Mouse (Mus musculus) midbrain, embryonic 13.5 days (tissue): Measurements from ENCODE around the gene Tbc1d15. TPM values are rescaled to one million over a fixed set of nuclear protein-coding genes. Genes with fewer than 3 reads are reported as not detected.
"Not testable (repeated sequence)": the region's sequence is repeated elsewhere in the genome, so short reads cannot be mapped to it uniquely, and the experiment has no call there.

ENCODE experiments used
- ATAC-seq: fragments of 200-750 bp; cut with Nextera tagmentation; 2 replicates; pipeline ENCODE4 v1.8.0; 2017; ENCODE audit warnings: mild to moderate bottlenecking, moderate TSS enrichment, moderate library complexity
- H3K27ac ChIP-seq: fragments of 300-500 bp; sonication (generic); 2 replicates; pipeline ENCODE4 v1.5.1; 2015; ENCODE audit warnings: inconsistent platforms, mild to moderate bottlenecking, moderate library complexity
- H3K27me3 ChIP-seq: fragments of 300-500 bp; sonication (generic); 2 replicates; pipeline ENCODE4 v1.6.1; 2015; ENCODE audit warnings: mild to moderate bottlenecking, inconsistent platforms
- H3K36me3 ChIP-seq: fragments of 300-500 bp; sonication (generic); 2 replicates; pipeline ENCODE4 v1.6.1; 2015; ENCODE audit warnings: mild to moderate bottlenecking, inconsistent platforms
- H3K4me1 ChIP-seq: fragments of 300-500 bp; sonication (generic); replicated peaks from 2 replicates; pipeline ENCODE4 v1.6.1; 2015; ENCODE audit warnings: inconsistent platforms
- H3K4me2 ChIP-seq: fragments of 300-500 bp; sonication (generic); replicated peaks from 2 replicates; pipeline ENCODE4 v1.6.1; 2015; ENCODE audit warnings: moderate library complexity, mild to moderate bottlenecking, inconsistent platforms
- H3K4me3 ChIP-seq: fragments of 300-500 bp; sonication (generic); replicated peaks from 2 replicates; pipeline ENCODE4 v1.5.1; 2015; ENCODE audit warnings: mild to moderate bottlenecking, inconsistent platforms
- H3K9ac ChIP-seq: fragments of 300-500 bp; sonication (generic); replicated peaks from 2 replicates; pipeline ENCODE4 v1.6.1; 2015; ENCODE audit warnings: mild to moderate bottlenecking, inconsistent platforms
- H3K9me3 ChIP-seq: fragments of 300-500 bp; sonication (generic); 2 replicates; pipeline ENCODE4 v1.6.1; 2016; ENCODE audit warnings: mild to moderate bottlenecking, inconsistent platforms
- WGBS: fragments of 180-500 bp; shearing (Covaris S2); methylation state at CpG from one replicate; pipeline ENCODE4 v1.1.7; 2015; 5-methylcytosine and 5-hydroxymethylcytosine counted together
- polyA plus RNA-seq: library from polyadenylated mRNA; unstranded; fragments of >200 nt; fragmentation: Nextera tagmentation; extraction: Ambion mirVana; gene quantifications from 2 replicates; pipeline ENCODE4 v1.2.1, GENCODE M21; 2015

Gene Tbc1d15
- polyA plus RNA-seq, 1 experiment from 2014 or later, result 36.5 TPM

- Histone ChIP-seq H3K4me1 (peaks cover 19% of the 10 kb centered on the region), H3K9me3 (no peaks in the 10 kb centered on the region), H3K36me3 (no peaks in the 10 kb centered on the region), H3K27ac (no peak within 1 kb of the TSS), H3K4me3 (no peak within 1 kb of the TSS; the same call in 1 of the 2 replicates), H3K27me3 (no peaks in the 10 kb centered on the region), H3K9ac (no peak within 1 kb of the TSS), H3K4me2 (peak within 1 kb of the TSS; percentile 21)
- peak; percentile 84 for ATAC-seq
- 6% methylated on average over 9 of the region's 9 CpGs for WGBS
These were observed 66.6 kb downstream of the Tbc1d15 start, which contains the start of gene Tph2 for GRCm38 (mm10) chr10:115184697-115185096. Gene Tph2, minus strand, starts transcription at chr10:115185022.

DNA sequence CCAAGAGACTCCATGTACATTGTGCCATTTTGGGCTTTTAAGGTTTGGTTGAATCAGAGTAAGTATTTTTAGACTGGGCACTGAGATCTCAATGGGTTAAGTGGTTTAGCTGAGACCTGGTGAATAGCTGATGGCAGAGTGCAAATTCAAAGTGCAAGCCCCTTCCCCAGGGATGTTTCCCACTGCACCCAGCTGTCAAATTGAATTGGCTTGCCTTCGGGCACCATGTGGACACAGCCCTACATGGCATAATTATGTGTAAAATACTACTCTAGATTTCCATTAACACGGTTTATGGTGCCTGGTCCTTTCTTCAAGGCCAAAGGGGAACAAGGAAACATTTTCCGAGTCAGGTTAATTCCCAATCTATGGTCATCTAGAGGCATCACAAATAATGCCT, 70.2 kb downstream of the Tbc1d15 start:
- ATAC-seq, result peak; percentile 65
- Histone ChIP-seq H3K27me3 (no peaks in the 10 kb centered on the region), H3K4me3 (no peak overlapping the region), H3K27ac (no peak overlapping the region), H3K4me2 (no peak overlapping the region), H3K36me3 (no peaks in the 10 kb centered on the region), H3K9me3 (no peaks in the 10 kb centered on the region), H3K4me1 (peaks cover 19% of the 10 kb centered on the region), H3K9ac (no peak overlapping the region)
- 44% methylated on average over 3 of the region's 3 CpGs for WGBS

- peaks cover 12% of the 10 kb centered on the region for H3K4me1 ChIP-seq
- H3K9me3 ChIP-seq, ATAC-seq, H3K4me3 ChIP-seq, H3K9ac ChIP-seq, H3K27me3 ChIP-seq, H3K27ac ChIP-seq, H3K36me3 ChIP-seq, H3K4me2 ChIP-seq: not testable (repeated sequence)
- WGBS, result 77% methylated on average over 6 of the region's 6 CpGs
These were observed 73.2 kb downstream of the Tbc1d15 start for GRCm38 (mm10) chr10:115178019-115178418.

DNA sequence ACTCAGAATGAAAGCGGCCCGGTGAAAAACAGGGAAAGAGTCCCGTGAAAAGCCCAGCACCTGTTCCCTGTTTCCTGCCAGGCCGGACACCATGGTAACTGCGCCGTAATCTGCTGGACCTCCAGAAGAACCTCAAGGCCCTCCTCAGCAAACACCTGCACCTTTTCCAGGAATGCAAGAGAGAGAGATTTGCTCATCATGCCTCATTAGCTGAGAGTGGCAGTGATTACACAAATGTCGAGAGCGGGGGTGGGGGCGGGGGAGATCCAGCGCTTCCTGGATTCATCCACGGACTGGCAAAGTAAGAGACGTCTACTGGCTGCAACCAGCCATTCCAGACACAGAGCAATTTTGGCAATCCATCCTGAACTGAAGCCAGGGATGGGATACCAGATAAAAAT, 75.7 kb downstream of the Tbc1d15 start:
- Histone ChIP-seq H3K9ac (no peak overlapping the region), H3K27me3 (no peaks in the 10 kb centered on the region), H3K4me1 (peaks cover 4% of the 10 kb centered on the region; the same call in 1 of the 2 replicates), H3K4me2 (no peak overlapping the region), H3K27ac (no peak overlapping the region), H3K4me3 (no peak overlapping the region), H3K9me3 (no peaks in the 10 kb centered on the region), H3K36me3 (no peaks in the 10 kb centered on the region)
- 60% methylated on average over 12 of the region's 12 CpGs for WGBS
- no peak for ATAC-seq

DNA sequence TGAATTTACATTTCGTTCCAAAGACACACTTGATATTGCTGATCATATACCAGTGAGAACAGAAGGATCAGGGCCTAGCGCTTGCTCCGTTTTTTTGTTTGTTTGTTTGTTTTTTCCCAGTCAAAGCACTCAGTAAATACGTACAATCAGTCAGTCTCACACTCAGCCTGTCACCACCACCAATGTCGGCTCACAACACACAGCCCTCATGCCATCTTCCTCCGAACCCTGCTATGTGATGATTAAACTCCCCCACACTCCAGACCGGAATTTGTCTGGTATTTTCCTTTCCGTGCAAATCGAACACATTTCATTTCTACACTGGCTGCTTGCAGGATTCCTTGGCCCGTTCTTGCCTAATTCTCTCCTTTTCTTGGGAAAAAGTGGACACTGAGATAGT, 77.9 kb downstream of the Tbc1d15 start:
- WGBS, result 85% methylated on average over 10 of the region's 10 CpGs
- H3K9me3 ChIP-seq, result no peaks in the 10 kb centered on the region
- no peak for ATAC-seq
- H3K36me3 ChIP-seq, result no peaks in the 10 kb centered on the region
- peaks cover 10% of the 10 kb centered on the region; the same call in 1 of the 2 replicates for H3K4me1 ChIP-seq
- no peak overlapping the region for H3K4me3 ChIP-seq
- no peak overlapping the region for H3K9ac ChIP-seq
- no peak overlapping the region for H3K4me2 ChIP-seq
- no peak overlapping the region for H3K27ac ChIP-seq
- no peaks in the 10 kb centered on the region for H3K27me3 ChIP-seq

GRCm38 (mm10) chr10:115171351-115171818, 79.9 kb downstream of the Tbc1d15 start:
- H3K27me3 ChIP-seq, result no peaks in the 10 kb centered on the region
- no peak overlapping the region for H3K4me2 ChIP-seq
- 0 out of 2 replicates have a peak overlapping the region, but pooled peaks have one; percentile 17 for H3K27ac ChIP-seq
- ATAC-seq, result peak; percentile 71; the same call in 1 of the 2 replicates
- H3K9me3 ChIP-seq, result no peaks in the 10 kb centered on the region
- H3K4me3 ChIP-seq, result no peak overlapping the region
- 54% methylated on average over 8 of the region's 8 CpGs for WGBS
- peaks cover 10% of the 10 kb centered on the region; the same call in 1 of the 2 replicates for H3K4me1 ChIP-seq
- no peaks in the 10 kb centered on the region for H3K36me3 ChIP-seq
- H3K9ac ChIP-seq, result no peak overlapping the region

GRCm38 (mm10) chr10:115170496-115171350, 80.5 kb downstream of the Tbc1d15 start:
- H3K27me3 ChIP-seq, result no peaks in the 10 kb centered on the region
- no peak overlapping the region for H3K27ac ChIP-seq
- no peaks in the 10 kb centered on the region for H3K9me3 ChIP-seq
- peak; percentile 28 for ATAC-seq
- no peak overlapping the region for H3K4me2 ChIP-seq
- H3K4me1 ChIP-seq, result peaks cover 10% of the 10 kb centered on the region; the same call in 1 of the 2 replicates
- H3K4me3 ChIP-seq, result no peak overlapping the region
- no peak overlapping the region for H3K9ac ChIP-seq
- WGBS, result 92% methylated on average over 7 of the region's 7 CpGs
- H3K36me3 ChIP-seq, result no peaks in the 10 kb centered on the region

- Histone ChIP-seq H3K9me3 (no peaks in the 10 kb centered on the region), H3K36me3 (no peaks in the 10 kb centered on the region), H3K9ac (no peak overlapping the region), H3K4me2 (0 out of 2 replicates have a peak overlapping the region, but pooled peaks have one; percentile 3), H3K27me3 (no peaks in the 10 kb centered on the region), H3K4me3 (no peak overlapping the region), H3K4me1 (peaks cover 10% of the 10 kb centered on the region; the same call in 1 of the 2 replicates), H3K27ac (no peak overlapping the region; the same call in 1 of the 2 replicates)
- WGBS, result 24% methylated on average over 9 of the region's 9 CpGs
- peak; percentile 70 for ATAC-seq
These were observed 81.9 kb downstream of the Tbc1d15 start for GRCm38 (mm10) chr10:115169410-115169809.

DNA sequence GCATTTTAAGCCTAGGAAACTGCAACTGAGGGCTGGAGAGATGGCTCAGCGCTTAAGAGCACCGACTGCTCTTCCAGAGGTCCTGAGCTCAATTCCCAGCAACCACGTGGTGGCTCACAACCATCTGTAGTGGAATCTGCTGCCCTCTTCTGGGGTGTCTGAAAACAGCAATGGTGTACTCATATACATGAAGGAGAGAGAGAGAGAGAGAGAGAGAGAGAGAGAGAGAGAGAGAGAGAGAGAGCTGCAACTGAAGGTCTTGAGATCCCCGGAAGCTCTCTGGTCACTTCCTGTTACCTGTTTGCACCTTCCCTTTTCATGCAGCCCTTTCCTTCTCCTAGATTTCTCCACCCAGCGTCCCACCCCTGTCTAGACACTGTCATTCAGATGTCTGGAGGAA, 91.0 kb downstream of the Tbc1d15 start:
- no peaks in the 10 kb centered on the region for H3K27me3 ChIP-seq
- 74% methylated on average over 5 of the region's 5 CpGs for WGBS
- H3K9me3 ChIP-seq, result no peaks in the 10 kb centered on the region
- no peak overlapping the region for H3K4me3 ChIP-seq
- H3K27ac ChIP-seq, result no peak overlapping the region
- H3K36me3 ChIP-seq, result no peaks in the 10 kb centered on the region
- H3K4me2 ChIP-seq, result no peak overlapping the region
- no peak overlapping the region for H3K9ac ChIP-seq
- no peaks in the 10 kb centered on the region for H3K4me1 ChIP-seq
- no peak for ATAC-seq

Other genes starting within 250 kb of the Tbc1d15 start
- gene Tph2, start 66.4 kb downstream of the Tbc1d15 start, polyA plus RNA-seq, result 2.2 and 7.8 TPM in 2 replicates
- gene Rab21, start 64.1 kb upstream of the Tbc1d15 start, polyA plus RNA-seq, result 6.7 and 7.0 TPM in 2 replicates
- gene Tmem19, start 111.0 kb upstream of the Tbc1d15 start, polyA plus RNA-seq, result 41.9 and 43.4 TPM in 2 replicates
- gene Thap2, start 133.0 kb upstream of the Tbc1d15 start, polyA plus RNA-seq, result 30.2 and 36.1 TPM in 2 replicates
- gene Zfc3h1, start 133.5 kb upstream of the Tbc1d15 start, polyA plus RNA-seq, result 21.4 and 24.6 TPM in 2 replicates